ENCODE assay signal across 8 mouse cellular contexts in genomic region chr13:37827996-37828579, GRCm38 (mm10). TPM values are rescaled to one million over a fixed set of nuclear protein-coding genes. Genes with fewer than 3 reads are reported as not detected.
DNase-seq lines count a peak whose midpoint lies in the region; ATAC-seq and TF ChIP-seq lines count a peak whose summit lies in the region.

No protein-coding gene starts in this region.

- WGBS in heart, adult 2 months, result 19% methylated on average over 13 of the region's 13 CpGs
- 5% methylated on average over 13 of the region's 13 CpGs for WGBS in forebrain, embryonic 13.5 days
- WGBS in liver, embryonic 15.5 days (ENCODE audit: insufficient replicate concordance), result 5% methylated on average over 13 of the region's 13 CpGs

- H3K4me1 ChIP-seq in heart, adult 2 months (ENCODE audit: control insufficient read depth, insufficient read depth, low read length), result peaks cover 11% of the 10 kb centered on the region
- peaks cover 33% of the 10 kb centered on the region for H3K4me1 ChIP-seq in forebrain, embryonic 13.5 days
- H3K4me1 ChIP-seq in liver, embryonic 15.5 days (replicated peaks), result peaks cover 77% of the 10 kb centered on the region

- no peak for TF ChIP-seq EP300 in heart, adult 2 months (IDR thresholded peaks at IDR 0.05; ENCODE audit: insufficient read depth, low read depth, low read length)

- peak overlapping the region; percentile 99 for H3K27ac ChIP-seq in heart, adult 2 months
- H3K27ac ChIP-seq in forebrain, embryonic 13.5 days, result no peak overlapping the region
- H3K27ac ChIP-seq in liver, embryonic 15.5 days (replicated peaks), result peak overlapping the region; percentile 85; the same call in 1 of the 2 replicates

- TF ChIP-seq POLR2A in heart, adult 2 months (IDR thresholded peaks at IDR 0.05; ENCODE audit: insufficient read depth, low read depth, low read length), result no peak

- peaks cover 3% of the 10 kb centered on the region for H3K79me2 ChIP-seq in heart, adult 2 months (replicated peaks; ENCODE audit: control insufficient read depth, insufficient read depth, low read length)

- TF ChIP-seq CTCF in heart, adult 2 months (IDR thresholded peaks at IDR 0.05), result no peak

- H3K4me3 ChIP-seq in heart, adult 2 months, result peak overlapping the region; percentile 65
- peak overlapping the region; percentile 59 for H3K4me3 ChIP-seq in forebrain, embryonic 13.5 days
- H3K4me3 ChIP-seq in liver, embryonic 15.5 days (replicated peaks), result peak overlapping the region; percentile 86

- no peak for ATAC-seq in forebrain, embryonic 13.5 days
- ATAC-seq in liver, embryonic 15.5 days (ENCODE audit: insufficient read depth), result no peak

- peak overlapping the region; percentile 94 for H3K4me2 ChIP-seq in forebrain, embryonic 13.5 days
- H3K4me2 ChIP-seq in liver, embryonic 15.5 days, result peak overlapping the region; percentile 100

- intact Hi-C loops in heart, adult 2 months (cut with DNase I), result loop anchor here (2.0 to 10.0 kb wide), 6 partner anchors 27 to 371 kb away; no protein-coding TSS in a partner anchor
- intact Hi-C loops in heart, postnatal 25 days (cut with DNase I), result loop anchor here (2.0 to 5.0 kb wide), 5 partner anchors 27 to 376 kb away; no protein-coding TSS in a partner anchor

- no peak for DNase-seq in heart, adult 2 months
- DNase-seq in heart, postnatal 25 days (ENCODE audit: low spot score), result no peak
- peak; percentile 16 for DNase-seq in 3134 (ENCODE audit: extremely low read depth, insufficient read length, low spot score)
- no peak for DNase-seq in right cerebral cortex, postnatal 36 days (ENCODE audit: low spot score in 2 of 2)
- no peak for DNase-seq in cerebellum, postnatal 25 days
- no peak for DNase-seq in thymus, adult 18-20 months

- H3K9me3 ChIP-seq in forebrain, embryonic 13.5 days (replicated peaks), result no peaks in the 10 kb centered on the region
- no peaks in the 10 kb centered on the region for H3K9me3 ChIP-seq in liver, embryonic 15.5 days (replicated peaks)

- peak overlapping the region; percentile 88 for H3K9ac ChIP-seq in heart, adult 2 months (ENCODE audit: low read depth, low read length)
- H3K9ac ChIP-seq in forebrain, embryonic 13.5 days, result peak overlapping the region; percentile 65
- H3K9ac ChIP-seq in liver, embryonic 15.5 days, result peak overlapping the region; percentile 66

- no peaks in the 10 kb centered on the region for H3K27me3 ChIP-seq in heart, adult 2 months (ENCODE audit: control insufficient read depth, insufficient read depth, low read length)
- peaks cover 78% of the 10 kb centered on the region for H3K27me3 ChIP-seq in forebrain, embryonic 13.5 days
- H3K27me3 ChIP-seq in liver, embryonic 15.5 days, result no peaks in the 10 kb centered on the region

- H3K36me3 ChIP-seq in heart, adult 2 months (ENCODE audit: control insufficient read depth, insufficient read depth, low read length), result peaks cover 15% of the 10 kb centered on the region
- H3K36me3 ChIP-seq in forebrain, embryonic 13.5 days (ENCODE audit: poor library complexity, severe bottlenecking), result no peaks in the 10 kb centered on the region
- H3K36me3 ChIP-seq in liver, embryonic 15.5 days (replicated peaks), result no peaks in the 10 kb centered on the region

RNA-seq across cellular contexts. Expression of gene Rreb1, which starts 49.9 kb away (rescaled TPM):
- 10 to 100 TPM; 34.3 to 57.5 TPM for total RNA-seq in heart, adult 2 months (2021)
- polyA plus RNA-seq in heart, adult 2 months (2012; rRNA removed), result 12.8 and 16.4 TPM in 2 replicates
- 10 to 100 TPM; 38.0 to 55.6 TPM for total RNA-seq in heart, postnatal 25 days (2021)
- 1.6 and 1.7 TPM in 2 replicates for polyA plus RNA-seq in forebrain, embryonic 13.5 days (2015; fragmentation: Nextera tagmentation; extraction: Ambion mirVana)
- 5.0 and 5.4 TPM in 2 replicates for polyA plus RNA-seq in liver, embryonic 15.5 days (2015; fragmentation: Nextera tagmentation; extraction: Ambion mirVana)
